Mouse (Mus musculus): ENCODE data around the gene Ubl4b. TPM values are rescaled to one million over a fixed set of nuclear protein-coding genes. Genes with fewer than 3 reads are reported as not detected.

The Ubl4b gene
- polyA plus RNA-seq, 1 experiment: not detected

DNA sequence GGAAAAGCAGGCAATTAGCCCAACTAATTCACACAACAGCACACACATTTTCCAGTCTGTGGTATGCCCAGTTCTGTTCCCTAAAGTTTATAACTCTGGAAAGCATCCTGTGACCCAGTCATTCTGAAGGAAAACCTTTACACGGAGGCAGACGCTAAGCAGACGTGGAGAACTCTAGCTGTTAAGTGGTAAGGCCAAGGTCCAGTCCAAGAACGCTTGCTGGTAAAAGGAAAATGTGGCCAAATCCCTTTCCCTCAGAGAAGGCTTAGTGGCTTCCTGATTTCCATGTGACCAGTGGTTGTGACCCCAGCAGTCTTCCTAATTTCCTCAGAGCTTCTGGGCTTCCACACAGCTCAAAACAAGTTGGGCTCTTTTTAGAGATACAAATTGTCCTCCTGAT lies 48.3 kb downstream of the Ubl4b start:
- no peaks in the 10 kb centered on the region for H3K79me3 ChIP-seq (ENCODE audit: low read depth)
- TF ChIP-seq FOSL1 (IDR thresholded peaks at IDR 0.05; ENCODE audit: insufficient read depth, low read length, poor library complexity, severe bottlenecking): no peak
- TF ChIP-seq MAX (IDR thresholded peaks at IDR 0.05): no peak
- no peak for TF ChIP-seq MYOD1 (IDR thresholded peaks at IDR 0.05; ENCODE audit: control insufficient read depth, insufficient read length, low read depth)
- TF ChIP-seq CEBPB (IDR thresholded peaks at IDR 0.05; ENCODE audit: low read depth): no peak
- TF ChIP-seq MYOG (IDR thresholded peaks at IDR 0.05; ENCODE audit: control insufficient read depth, extremely low read depth, insufficient read length): no peak
- TF ChIP-seq CTCF (IDR thresholded peaks at IDR 0.05; ENCODE audit: control insufficient read depth, insufficient read depth, insufficient read length): no peak
- TF ChIP-seq USF1 (IDR thresholded peaks at IDR 0.05; ENCODE audit: low read depth): no peak
- no peaks in the 10 kb centered on the region for H3K36me3 ChIP-seq (ENCODE audit: control insufficient read depth, insufficient read depth)
- H3K27me3 ChIP-seq (ENCODE audit: control insufficient read depth, insufficient read depth, insufficient read length): no peaks in the 10 kb centered on the region
- H3K79me2 ChIP-seq (ENCODE audit: control insufficient read depth, insufficient read depth): no peaks in the 10 kb centered on the region
- H3K4me3 ChIP-seq (ENCODE audit: insufficient read depth, poor library complexity, severe bottlenecking): no peak overlapping the region
- H3ac ChIP-seq (ENCODE audit: control insufficient read depth, insufficient read length, low read depth): no peak overlapping the region

- TF ChIP-seq MYOD1 (IDR thresholded peaks at IDR 0.05; ENCODE audit: control insufficient read depth, insufficient read length, low read depth) (no peak), CTCF (IDR thresholded peaks at IDR 0.05; ENCODE audit: control insufficient read depth, insufficient read depth, insufficient read length) (no peak), USF1 (IDR thresholded peaks at IDR 0.05; ENCODE audit: low read depth) (no peak), MYOG (IDR thresholded peaks at IDR 0.05; ENCODE audit: control insufficient read depth, extremely low read depth, insufficient read length) (no peak), MAX (IDR thresholded peaks at IDR 0.05) (no peak), FOSL1 (IDR thresholded peaks at IDR 0.05; ENCODE audit: insufficient read depth, low read length, poor library complexity, severe bottlenecking) (no peak), CEBPB (IDR thresholded peaks at IDR 0.05; ENCODE audit: low read depth) (no peak)
- Histone ChIP-seq H3K36me3 (ENCODE audit: control insufficient read depth, insufficient read depth) (no peaks in the 10 kb centered on the region), H3ac (ENCODE audit: control insufficient read depth, insufficient read length, low read depth) (no peak overlapping the region), H3K27me3 (ENCODE audit: control insufficient read depth, insufficient read depth, insufficient read length) (no peaks in the 10 kb centered on the region), H3K79me2 (ENCODE audit: control insufficient read depth, insufficient read depth) (no peaks in the 10 kb centered on the region), H3K79me3 (ENCODE audit: low read depth) (no peaks in the 10 kb centered on the region), H3K4me3 (ENCODE audit: insufficient read depth, poor library complexity, severe bottlenecking) (no peak overlapping the region)
Observed at GRCm38 (mm10) chr3:107505464-107506367, 49.2 kb downstream of the Ubl4b start.

- Histone ChIP-seq H3ac (ENCODE audit: control insufficient read depth, insufficient read length, low read depth) (no peak overlapping the region), H3K27me3 (ENCODE audit: control insufficient read depth, insufficient read depth, insufficient read length) (no peaks in the 10 kb centered on the region), H3K79me2 (ENCODE audit: control insufficient read depth, insufficient read depth) (no peaks in the 10 kb centered on the region), H3K36me3 (ENCODE audit: control insufficient read depth, insufficient read depth) (no peaks in the 10 kb centered on the region), H3K4me3 (ENCODE audit: insufficient read depth, poor library complexity, severe bottlenecking) (no peak overlapping the region), H3K79me3 (ENCODE audit: low read depth) (no peaks in the 10 kb centered on the region)
- TF ChIP-seq MYOG (IDR thresholded peaks at IDR 0.05; ENCODE audit: control insufficient read depth, extremely low read depth, insufficient read length): no peak
- TF ChIP-seq MYOD1 (IDR thresholded peaks at IDR 0.05; ENCODE audit: control insufficient read depth, insufficient read length, low read depth): no peak
- no peak for TF ChIP-seq FOSL1 (IDR thresholded peaks at IDR 0.05; ENCODE audit: insufficient read depth, low read length, poor library complexity, severe bottlenecking)
- no peak for TF ChIP-seq CEBPB (IDR thresholded peaks at IDR 0.05; ENCODE audit: low read depth)
- no peak for TF ChIP-seq USF1 (IDR thresholded peaks at IDR 0.05; ENCODE audit: low read depth)
- no peak for TF ChIP-seq MAX (IDR thresholded peaks at IDR 0.05)
- TF ChIP-seq CTCF (IDR thresholded peaks at IDR 0.05; ENCODE audit: control insufficient read depth, insufficient read depth, insufficient read length): no peak
Observed at GRCm38 (mm10) chr3:107504542-107504941, 50.3 kb downstream of the Ubl4b start.

GRCm38 (mm10) chr3:107503716-107504115 lies 51.2 kb downstream of the Ubl4b start:
- no peaks in the 10 kb centered on the region for H3K27me3 ChIP-seq (ENCODE audit: control insufficient read depth, insufficient read depth, insufficient read length)

More at GRCm38 (mm10) chr3:107503716-107504115, 51.2 kb downstream of the Ubl4b start:
- Histone ChIP-seq H3K79me2 (ENCODE audit: control insufficient read depth, insufficient read depth) (no peaks in the 10 kb centered on the region), H3K36me3 (ENCODE audit: control insufficient read depth, insufficient read depth) (no peaks in the 10 kb centered on the region), H3K79me3 (ENCODE audit: low read depth) (no peaks in the 10 kb centered on the region), H3K4me3 (ENCODE audit: insufficient read depth, poor library complexity, severe bottlenecking) (no peak overlapping the region), H3ac (ENCODE audit: control insufficient read depth, insufficient read length, low read depth) (no peak overlapping the region)
- TF ChIP-seq MYOD1 (IDR thresholded peaks at IDR 0.05; ENCODE audit: control insufficient read depth, insufficient read length, low read depth) (no peak), MYOG (IDR thresholded peaks at IDR 0.05; ENCODE audit: control insufficient read depth, extremely low read depth, insufficient read length) (no peak), CTCF (IDR thresholded peaks at IDR 0.05; ENCODE audit: control insufficient read depth, insufficient read depth, insufficient read length) (no peak), CEBPB (IDR thresholded peaks at IDR 0.05; ENCODE audit: low read depth) (no peak), USF1 (IDR thresholded peaks at IDR 0.05; ENCODE audit: low read depth) (no peak), FOSL1 (IDR thresholded peaks at IDR 0.05; ENCODE audit: insufficient read depth, low read length, poor library complexity, severe bottlenecking) (no peak), MAX (IDR thresholded peaks at IDR 0.05) (no peak)

Other genes starting within 250 kb of the Ubl4b start
- 7.2 TPM for gene Rbm15, start 221.4 kb downstream of the Ubl4b start, polyA plus RNA-seq (2012; fragmentation: generic; extraction: Trizol)
- not detected for gene Kcnc4, start 95.5 kb downstream of the Ubl4b start, polyA plus RNA-seq (2012; fragmentation: generic; extraction: Trizol)
- 3.2 TPM for gene Slc6a17, start 37.1 kb downstream of the Ubl4b start, polyA plus RNA-seq (2012; fragmentation: generic; extraction: Trizol)
- not detected for gene Alx3, start 40.0 kb upstream of the Ubl4b start, polyA plus RNA-seq (2012; fragmentation: generic; extraction: Trizol)
- gene Gm10961, start 76.2 kb upstream of the Ubl4b start, polyA plus RNA-seq (2012; fragmentation: generic; extraction: Trizol): not detected
- gene Strip1, start 76.6 kb upstream of the Ubl4b start, polyA plus RNA-seq (2012; fragmentation: generic; extraction: Trizol): 35.2 TPM
- gene Ahcyl1, start 141.5 kb upstream of the Ubl4b start, polyA plus RNA-seq (2012; fragmentation: generic; extraction: Trizol): 72.1 TPM
- 169 TPM for gene Csf1, start 205.4 kb upstream of the Ubl4b start, polyA plus RNA-seq (2012; fragmentation: generic; extraction: Trizol)